Mouse (Mus musculus) limb, embryonic 12.5 days (tissue): Measurements from ENCODE around the gene 1500011B03Rik. TPM values are rescaled to one million over a fixed set of nuclear protein-coding genes. Genes with fewer than 3 reads are reported as not detected.

Experiments used
- ATAC-seq: fragments of 200-750 bp; cut with Nextera tagmentation; 2 replicates; pipeline ENCODE4 v1.8.0; 2017; ENCODE audit warnings: low read depth, moderate TSS enrichment; ENCODE audit not compliant: insufficient number of reproducible peaks, insufficient read depth, low FRiP score, low TSS enrichment
- H3K27ac ChIP-seq: fragments of 300-500 bp; sonication (generic); 2 replicates; pipeline ENCODE4 v1.5.1; 2016; ENCODE audit warnings: mild to moderate bottlenecking, moderate library complexity
- H3K27me3 ChIP-seq: fragments of 300-500 bp; sonication (generic); 2 replicates; pipeline ENCODE4 v1.6.1; 2016; ENCODE audit warnings: mild to moderate bottlenecking, moderate library complexity
- H3K36me3 ChIP-seq: fragments of 300-500 bp; sonication (generic); 2 replicates; pipeline ENCODE4 v1.6.1; 2016; ENCODE audit warnings: mild to moderate bottlenecking, moderate library complexity
- H3K4me1 ChIP-seq: fragments of 300-500 bp; sonication (generic); replicated peaks from 2 replicates; pipeline ENCODE4 v1.6.1; 2016
- H3K4me2 ChIP-seq: fragments of 300-500 bp; sonication (generic); 2 replicates; pipeline ENCODE4 v1.6.1; 2016; ENCODE audit warnings: mild to moderate bottlenecking, moderate library complexity
- H3K4me3 ChIP-seq: fragments of 300-500 bp; sonication (generic); replicated peaks from 2 replicates; pipeline ENCODE4 v1.5.1; 2016; ENCODE audit warnings: mild to moderate bottlenecking
- H3K9ac ChIP-seq: fragments of 300-500 bp; sonication (generic); replicated peaks from 2 replicates; pipeline ENCODE4 v1.6.1; 2016; ENCODE audit warnings: mild to moderate bottlenecking, moderate library complexity
- H3K9me3 ChIP-seq: fragments of 300-500 bp; sonication (generic); 2 replicates; pipeline ENCODE4 v1.6.1; 2016; ENCODE audit warnings: mild to moderate bottlenecking, moderate library complexity
- WGBS: fragments of 180-500 bp; shearing (Covaris S2); methylation state at CpG from one replicate; pipeline ENCODE4 v1.1.7; 2016; 5-methylcytosine and 5-hydroxymethylcytosine counted together
- polyA plus RNA-seq: library from polyadenylated mRNA; unstranded; fragments of >200 nt; fragmentation: Nextera tagmentation; extraction: Ambion mirVana; gene quantifications from 2 replicates; pipeline ENCODE4 v1.2.1, GENCODE M21; 2016

Gene 1500011B03Rik
- polyA plus RNA-seq, 1 experiment from 2014 or later: 95.7 TPM

DNA sequence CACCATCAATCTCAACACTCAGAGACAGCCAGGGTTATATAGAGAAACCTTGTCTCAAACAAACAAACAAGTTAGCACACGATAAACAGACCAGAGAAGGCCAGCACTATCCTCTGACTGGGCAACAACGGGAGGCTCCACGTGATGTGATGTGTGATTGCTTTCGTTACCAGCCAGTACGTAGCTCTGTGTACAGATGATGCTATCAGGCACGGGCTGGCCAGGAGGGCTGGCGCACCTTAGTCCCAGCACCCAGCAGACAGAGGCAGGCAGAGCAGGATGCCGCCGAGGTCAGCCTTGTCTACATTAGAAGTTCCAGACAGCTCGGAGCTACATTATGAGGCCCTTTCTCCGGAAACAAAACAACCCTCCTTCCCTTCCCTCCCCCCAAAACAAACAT, 23.4 kb downstream of the 1500011B03Rik start:
- Histone ChIP-seq H3K9ac (no peak overlapping the region), H3K27ac (no peak overlapping the region), H3K4me2 (no peak overlapping the region), H3K9me3 (no peaks in the 10 kb centered on the region), H3K36me3 (peaks cover 78% of the 10 kb centered on the region), H3K27me3 (peaks cover 10% of the 10 kb centered on the region; the same call in 1 of the 2 replicates), H3K4me3 (no peak overlapping the region), H3K4me1 (peaks cover 11% of the 10 kb centered on the region)
- no peak for ATAC-seq
- 89% methylated on average over 11 of the region's 11 CpGs for WGBS

DNA sequence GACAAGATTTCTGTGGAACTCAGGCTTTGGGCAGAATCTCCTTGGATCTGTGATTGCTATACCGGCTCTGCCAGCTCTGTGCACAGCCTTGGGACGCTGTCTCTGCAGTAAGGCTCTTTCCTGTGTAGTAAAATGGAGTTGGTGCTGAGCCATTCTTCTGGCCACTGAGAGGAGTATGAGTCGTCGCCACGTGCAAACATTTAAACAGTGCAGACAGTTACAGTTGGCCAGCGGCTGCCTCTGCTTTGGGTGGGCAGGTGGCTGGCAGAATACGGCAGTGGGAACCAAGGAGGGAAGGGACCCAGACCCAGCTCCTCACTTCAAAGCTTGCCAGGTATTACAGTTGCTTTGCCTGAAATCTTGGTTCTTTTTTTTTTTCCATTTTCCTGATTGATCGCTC, 26.0 kb downstream of the 1500011B03Rik start:
- H3K27ac ChIP-seq: no peak overlapping the region
- WGBS: 88% methylated on average over 8 of the region's 8 CpGs
- H3K9ac ChIP-seq: no peak overlapping the region
- ATAC-seq: no peak
- H3K9me3 ChIP-seq: no peaks in the 10 kb centered on the region
- peaks cover 11% of the 10 kb centered on the region for H3K4me1 ChIP-seq
- H3K4me2 ChIP-seq: 0 out of 2 replicates have a peak overlapping the region, but pooled peaks have one; percentile 67
- H3K36me3 ChIP-seq: peaks cover 77% of the 10 kb centered on the region
- H3K4me3 ChIP-seq: peak overlapping the region; percentile 36; the same call in 1 of the 2 replicates
- H3K27me3 ChIP-seq: peaks cover 10% of the 10 kb centered on the region; the same call in 1 of the 2 replicates

DNA sequence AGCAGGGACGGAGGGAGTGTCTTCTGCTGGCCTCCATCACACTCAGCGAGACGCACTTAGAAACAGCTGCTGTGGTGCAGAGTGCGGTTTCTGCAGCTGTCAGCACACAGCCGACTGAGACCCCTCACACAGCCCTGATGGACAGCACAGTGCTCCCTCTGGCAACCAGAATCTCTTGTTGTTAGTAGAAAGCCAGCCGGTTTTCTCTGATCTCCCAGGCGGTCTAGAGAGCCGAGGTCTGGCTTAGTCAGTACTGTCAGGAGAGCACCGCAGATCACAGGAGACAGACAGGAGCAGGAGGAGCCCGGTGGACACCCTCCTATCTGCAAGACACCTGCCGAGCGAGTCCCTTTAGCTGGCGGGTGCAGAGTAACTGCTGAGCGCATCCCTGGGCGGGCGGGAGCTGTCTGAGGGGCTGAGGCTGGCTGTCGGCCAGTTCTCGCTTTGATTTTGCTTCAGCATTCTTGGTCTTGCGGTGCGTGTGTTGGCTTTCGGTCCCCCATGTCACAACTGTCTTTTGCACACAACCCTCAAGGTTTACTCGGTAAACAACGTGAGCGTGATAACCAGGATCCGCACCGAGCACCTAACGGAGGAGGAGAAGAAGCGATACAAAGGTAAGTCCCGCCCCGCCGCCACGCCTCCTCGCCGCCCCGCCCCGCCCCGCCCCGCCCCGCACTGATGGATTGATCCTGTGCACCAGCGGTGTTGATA, 26.8 kb downstream of the 1500011B03Rik start:
- Histone ChIP-seq H3K4me3 (peak overlapping the region; percentile 36), H3K27ac (no peak overlapping the region), H3K4me1 (peaks cover 11% of the 10 kb centered on the region), H3K27me3 (peaks cover 10% of the 10 kb centered on the region; the same call in 1 of the 2 replicates), H3K36me3 (peaks cover 79% of the 10 kb centered on the region), H3K9ac (peak overlapping the region; percentile 31; the same call in 1 of the 2 replicates), H3K4me2 (peak overlapping the region; percentile 67), H3K9me3 (no peaks in the 10 kb centered on the region)
- peak; percentile 52; the same call in 1 of the 2 replicates for ATAC-seq
- 7% methylated on average over 40 of the region's 40 CpGs for WGBS

DNA sequence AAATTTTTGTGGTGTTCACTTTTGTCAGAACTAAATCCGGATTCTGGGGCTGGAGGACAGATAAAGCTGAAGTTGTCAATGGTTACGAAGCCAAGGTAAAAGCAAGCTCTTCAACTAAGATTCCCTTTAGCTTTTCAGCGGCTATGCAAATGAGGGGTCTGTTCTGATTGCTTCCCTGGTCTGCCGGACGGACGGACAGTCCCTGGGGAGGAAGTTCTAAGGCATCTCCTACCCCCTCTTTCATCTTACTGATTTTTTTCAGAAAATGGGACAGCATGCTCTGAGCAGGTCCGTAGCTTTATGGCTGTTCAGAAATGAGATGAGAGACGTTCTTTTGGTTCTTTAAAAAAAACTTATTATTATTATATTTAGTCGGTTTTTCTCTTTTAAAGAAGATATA, 27.6 kb downstream of the 1500011B03Rik start:
- no peak overlapping the region for H3K9ac ChIP-seq
- H3K27ac ChIP-seq: no peak overlapping the region
- 76% methylated on average over 9 of the region's 9 CpGs for WGBS
- H3K4me1 ChIP-seq: peaks cover 8% of the 10 kb centered on the region
- no peak for ATAC-seq
- H3K4me2 ChIP-seq: no peak overlapping the region
- H3K36me3 ChIP-seq: peaks cover 79% of the 10 kb centered on the region
- peaks cover 10% of the 10 kb centered on the region; the same call in 1 of the 2 replicates for H3K27me3 ChIP-seq
- no peak overlapping the region for H3K4me3 ChIP-seq
- H3K9me3 ChIP-seq: no peaks in the 10 kb centered on the region

DNA sequence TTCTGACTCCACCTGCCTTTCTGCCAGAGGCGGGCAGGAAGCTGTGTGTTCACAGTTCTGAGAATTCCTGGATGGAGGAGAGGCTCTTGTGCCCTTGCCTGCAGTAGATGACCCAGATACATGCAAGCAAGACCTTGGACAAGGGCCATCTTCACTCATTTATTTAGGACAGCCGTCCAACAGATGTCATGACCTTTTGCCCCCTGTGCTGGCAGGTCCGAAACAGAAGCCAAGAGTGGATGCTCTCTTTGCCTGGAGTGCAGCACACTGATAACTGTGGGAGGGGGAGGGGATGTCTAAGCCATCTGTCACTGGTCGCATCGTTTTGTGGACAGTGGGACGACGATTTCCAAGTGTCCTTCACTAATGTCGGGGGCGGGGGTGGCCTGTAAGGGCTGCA, 28.0 kb downstream of the 1500011B03Rik start:
- H3K9ac ChIP-seq: no peak overlapping the region
- no peak overlapping the region for H3K27ac ChIP-seq
- 53% methylated on average over 9 of the region's 9 CpGs for WGBS
- H3K9me3 ChIP-seq: no peaks in the 10 kb centered on the region
- H3K4me2 ChIP-seq: no peak overlapping the region
- H3K27me3 ChIP-seq: peaks cover 10% of the 10 kb centered on the region; the same call in 1 of the 2 replicates
- no peak for ATAC-seq
- H3K4me3 ChIP-seq: no peak overlapping the region
- peaks cover 8% of the 10 kb centered on the region for H3K4me1 ChIP-seq
- peaks cover 79% of the 10 kb centered on the region for H3K36me3 ChIP-seq

DNA sequence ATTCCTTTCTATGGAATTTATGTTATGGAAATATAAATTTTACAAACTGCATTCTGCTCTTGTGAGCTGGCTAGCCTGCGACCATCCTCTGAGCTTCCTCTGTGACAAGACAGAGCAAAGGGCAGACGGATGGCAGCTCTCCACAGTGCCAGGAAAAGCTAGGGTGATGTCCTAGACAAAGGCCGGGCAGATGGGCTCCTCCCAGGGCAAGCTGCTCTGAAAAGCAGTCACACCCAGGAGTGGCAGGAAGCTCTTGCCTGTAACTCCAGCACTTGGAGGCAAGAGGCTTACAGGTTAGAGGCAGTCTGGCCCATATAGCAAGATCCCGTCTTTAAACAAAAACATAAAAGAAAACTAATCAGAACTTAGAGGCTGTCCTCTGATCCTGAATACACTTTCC, 28.7 kb downstream of the 1500011B03Rik start:
- Histone ChIP-seq H3K9ac (no peak overlapping the region), H3K4me1 (peaks cover 8% of the 10 kb centered on the region), H3K27ac (no peak overlapping the region), H3K27me3 (peaks cover 10% of the 10 kb centered on the region; the same call in 1 of the 2 replicates), H3K4me3 (no peak overlapping the region), H3K4me2 (no peak overlapping the region), H3K36me3 (peaks cover 75% of the 10 kb centered on the region), H3K9me3 (no peaks in the 10 kb centered on the region)
- 75% methylated on average over 4 of the region's 4 CpGs for WGBS
- no peak for ATAC-seq

DNA sequence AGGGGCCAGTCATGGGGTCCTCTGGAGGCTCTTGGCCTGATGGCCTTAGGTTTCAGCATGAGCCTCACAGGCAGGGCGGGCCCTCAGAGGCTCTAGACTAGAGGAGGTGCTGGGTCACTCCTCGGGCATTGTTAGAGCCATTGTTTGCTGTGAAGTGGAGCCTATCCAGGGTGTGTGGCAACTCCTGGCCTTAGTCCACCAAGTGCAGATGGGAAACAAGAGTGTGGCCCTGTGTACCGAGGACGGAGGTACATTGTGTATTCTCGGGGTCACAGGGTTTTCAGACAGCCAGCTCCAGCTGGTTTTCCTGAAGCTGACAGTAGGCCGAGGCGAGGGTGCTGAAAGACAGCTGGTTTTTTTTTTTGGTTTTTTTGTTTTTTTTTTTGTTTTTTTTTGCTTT, 30.0 kb downstream of the 1500011B03Rik start:
- ATAC-seq: no peak
- Histone ChIP-seq H3K27me3 (peaks cover 10% of the 10 kb centered on the region; the same call in 1 of the 2 replicates), H3K4me3 (no peak overlapping the region), H3K27ac (no peak overlapping the region), H3K9me3 (no peaks in the 10 kb centered on the region), H3K4me2 (no peak overlapping the region), H3K36me3 (peaks cover 74% of the 10 kb centered on the region), H3K4me1 (peaks cover 8% of the 10 kb centered on the region), H3K9ac (no peak overlapping the region)
- 91% methylated on average over 7 of the region's 7 CpGs for WGBS

DNA sequence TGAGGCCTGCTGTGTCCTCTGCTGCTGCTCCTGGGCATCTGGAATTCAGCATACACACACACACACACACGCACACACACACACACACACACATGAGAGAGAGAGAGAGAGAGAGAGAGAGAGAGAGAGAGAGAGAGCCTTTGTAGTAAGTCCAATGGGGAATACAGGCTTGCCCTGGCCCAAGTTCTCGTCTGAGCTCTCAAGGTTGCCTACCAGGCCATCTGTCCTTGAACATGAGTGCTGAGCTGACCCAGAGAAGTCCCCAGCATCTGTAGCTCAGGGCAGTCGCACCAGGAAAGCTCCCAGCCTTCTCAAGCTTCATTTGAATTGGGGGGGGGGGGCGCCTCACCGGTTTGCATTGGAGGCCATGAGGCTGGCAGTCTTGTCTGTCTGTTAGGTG, 38.1 kb downstream of the 1500011B03Rik start:
- H3K27me3 ChIP-seq: no peaks in the 10 kb centered on the region
- WGBS: 69% methylated on average over 5 of the region's 5 CpGs
- H3K9ac ChIP-seq: no peak overlapping the region
- H3K4me1 ChIP-seq: no peaks in the 10 kb centered on the region
- no peak overlapping the region for H3K4me2 ChIP-seq
- H3K36me3 ChIP-seq: peaks cover 46% of the 10 kb centered on the region
- no peak for ATAC-seq
- H3K9me3 ChIP-seq: no peaks in the 10 kb centered on the region
- H3K4me3 ChIP-seq: no peak overlapping the region
- no peak overlapping the region for H3K27ac ChIP-seq

DNA sequence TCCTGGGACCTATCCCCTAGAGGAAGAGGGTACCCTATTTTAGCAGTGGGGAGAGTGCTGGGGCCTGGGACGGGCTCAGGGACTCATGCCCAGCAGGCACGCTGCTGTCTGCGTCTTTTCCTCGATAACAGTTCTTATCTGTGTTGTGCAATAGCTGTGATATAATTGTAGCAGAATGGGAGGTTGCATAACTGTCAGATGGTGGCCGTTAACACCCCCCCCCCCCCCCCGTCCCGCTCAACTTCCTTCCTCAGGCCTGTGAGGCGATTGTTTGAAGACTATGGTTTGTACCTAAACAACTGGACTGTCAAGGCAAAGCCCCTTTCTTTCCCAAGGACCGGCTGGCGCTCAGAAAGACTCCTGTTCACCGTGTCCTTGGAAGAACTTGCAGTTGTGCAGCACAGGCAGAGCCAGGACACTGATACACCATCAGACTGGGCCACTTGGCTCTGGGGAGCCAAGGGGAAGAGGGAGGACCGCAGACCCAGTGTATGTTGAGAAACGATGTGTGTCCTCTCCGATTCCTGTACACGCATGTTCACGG, 38.6 kb downstream of the 1500011B03Rik start:
- Histone ChIP-seq H3K4me2 (no peak overlapping the region), H3K4me3 (no peak overlapping the region), H3K9me3 (no peaks in the 10 kb centered on the region), H3K36me3 (peaks cover 45% of the 10 kb centered on the region), H3K27ac (no peak overlapping the region), H3K9ac (no peak overlapping the region), H3K27me3 (no peaks in the 10 kb centered on the region), H3K4me1 (no peaks in the 10 kb centered on the region)
- 88% methylated on average over 16 of the region's 16 CpGs for WGBS
- no peak for ATAC-seq

DNA sequence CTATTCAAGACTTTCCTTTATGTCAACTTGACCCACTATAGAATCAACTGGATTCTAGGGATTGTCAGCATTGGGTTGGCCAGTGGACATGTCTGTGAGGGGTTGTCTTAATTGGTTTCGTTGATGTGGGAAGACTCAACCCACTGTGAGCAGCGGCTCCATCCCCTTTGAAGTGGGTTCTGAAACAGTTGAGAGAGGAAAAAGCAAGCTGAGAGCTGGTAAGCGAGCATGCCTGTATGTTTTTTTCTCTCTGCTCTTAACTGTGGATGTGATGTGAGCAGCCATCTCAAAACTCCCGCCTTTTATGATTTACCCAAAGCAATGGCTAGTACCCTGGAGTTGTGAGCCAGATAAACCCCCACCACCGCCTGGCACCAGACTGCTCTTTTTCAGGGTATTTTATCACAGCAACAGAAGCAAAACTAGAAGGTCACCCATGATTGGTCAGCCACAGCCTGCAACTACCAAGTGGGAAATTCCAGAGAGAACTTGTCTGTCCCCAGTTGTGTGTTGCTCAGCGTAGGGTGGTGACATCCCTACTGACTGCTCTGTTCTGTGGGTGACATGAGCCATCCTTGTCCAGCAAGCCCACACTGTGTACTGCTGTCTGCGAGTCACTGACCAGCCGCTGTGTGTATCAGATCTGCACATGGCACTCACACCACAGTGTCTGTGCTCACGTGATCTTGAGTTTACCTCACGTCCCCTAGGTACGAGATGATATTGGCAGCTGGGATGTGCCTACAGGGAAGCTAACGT, 39.7 kb downstream of the 1500011B03Rik start:
- WGBS: 85% methylated on average over 12 of the region's 12 CpGs
- no peaks in the 10 kb centered on the region for H3K27me3 ChIP-seq
- H3K36me3 ChIP-seq: peaks cover 34% of the 10 kb centered on the region
- no peak overlapping the region for H3K9ac ChIP-seq
- H3K4me1 ChIP-seq: no peaks in the 10 kb centered on the region
- H3K4me2 ChIP-seq: no peak overlapping the region
- no peak for ATAC-seq
- no peak overlapping the region for H3K4me3 ChIP-seq
- no peaks in the 10 kb centered on the region for H3K9me3 ChIP-seq
- no peak overlapping the region for H3K27ac ChIP-seq

DNA sequence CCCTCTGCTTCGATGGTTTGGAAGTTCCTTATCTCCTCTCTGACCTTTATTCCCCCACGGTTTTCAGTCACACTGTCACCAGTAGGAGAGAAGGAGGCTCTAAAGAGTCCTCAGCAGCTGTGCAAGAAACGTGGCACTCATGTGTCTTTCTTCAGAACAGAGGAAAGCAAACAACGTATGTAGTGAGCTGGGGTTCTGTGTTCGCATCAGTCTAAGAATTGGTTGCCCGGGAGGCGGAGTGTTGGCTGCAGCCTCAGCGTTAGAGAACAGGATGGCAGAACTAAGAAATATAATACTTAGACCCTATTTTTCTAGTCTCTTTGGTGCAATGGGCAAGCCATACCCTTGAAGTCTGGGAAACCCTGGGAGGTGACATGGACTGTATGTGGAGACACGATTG, 40.3 kb downstream of the 1500011B03Rik start:
- no peak for ATAC-seq
- Histone ChIP-seq H3K9me3 (no peaks in the 10 kb centered on the region), H3K36me3 (peaks cover 30% of the 10 kb centered on the region), H3K27me3 (no peaks in the 10 kb centered on the region), H3K9ac (no peak overlapping the region), H3K4me1 (no peaks in the 10 kb centered on the region), H3K27ac (no peak overlapping the region), H3K4me3 (no peak overlapping the region), H3K4me2 (no peak overlapping the region)
- WGBS: 86% methylated on average over 9 of the region's 9 CpGs
